Mouse (Mus musculus) hindbrain, embryonic 12.5 days (tissue): ENCODE results near the gene Ankrd33b. TPM values are rescaled to one million over a fixed set of nuclear protein-coding genes. Genes with fewer than 3 reads are reported as not detected.

Source experiments
- ATAC-seq: fragments of 200-750 bp; cut with Nextera tagmentation; 2 replicates; pipeline ENCODE4 v1.8.0; 2017; ENCODE audit warnings: moderate TSS enrichment; ENCODE audit not compliant: low FRiP score
- H3K27ac ChIP-seq: fragments of 300-500 bp; sonication (generic); 2 replicates; pipeline ENCODE4 v1.5.1; 2016; ENCODE audit warnings: mild to moderate bottlenecking
- H3K27me3 ChIP-seq: fragments of 300-500 bp; sonication (generic); 2 replicates; pipeline ENCODE4 v1.6.1; 2016; ENCODE audit warnings: mild to moderate bottlenecking
- H3K36me3 ChIP-seq: fragments of 300-500 bp; sonication (generic); 2 replicates; pipeline ENCODE4 v1.6.1; 2016; ENCODE audit warnings: mild to moderate bottlenecking
- H3K4me1 ChIP-seq: fragments of 300-500 bp; sonication (generic); 2 replicates; pipeline ENCODE4 v1.6.1; 2016
- H3K4me2 ChIP-seq: fragments of 300-500 bp; sonication (generic); replicated peaks from 2 replicates; pipeline ENCODE4 v1.6.1; 2016; ENCODE audit warnings: mild to moderate bottlenecking
- H3K4me3 ChIP-seq: fragments of 300-500 bp; sonication (generic); 2 replicates; pipeline ENCODE4 v1.5.1; 2016; ENCODE audit warnings: mild to moderate bottlenecking
- H3K9ac ChIP-seq: fragments of 300-500 bp; sonication (generic); 2 replicates; pipeline ENCODE4 v1.6.1; 2016; ENCODE audit warnings: mild to moderate bottlenecking, moderate library complexity
- H3K9me3 ChIP-seq: fragments of 300-500 bp; sonication (generic); replicated peaks from 2 replicates; pipeline ENCODE4 v1.6.1; 2016; ENCODE audit warnings: mild to moderate bottlenecking
- WGBS: fragments of 180-500 bp; shearing (Covaris S2); methylation state at CpG from one replicate; pipeline ENCODE4 v1.1.7; 2016; 5-methylcytosine and 5-hydroxymethylcytosine counted together
- polyA plus RNA-seq: library from polyadenylated mRNA; unstranded; fragments of >200 nt; fragmentation: Nextera tagmentation; extraction: Ambion mirVana; gene quantifications from 2 replicates; pipeline ENCODE4 v1.2.1, GENCODE M21; 2016

The Ankrd33b gene
- polyA plus RNA-seq, 1 experiment from 2014 or later, result 0.85 TPM

- H3K27ac ChIP-seq, result no peak overlapping the region
- H3K27me3 ChIP-seq, result no peaks in the 10 kb centered on the region
- no peak overlapping the region for H3K9ac ChIP-seq
- ATAC-seq, result no peak
- H3K4me1 ChIP-seq, result no peaks in the 10 kb centered on the region; the same call in 1 of the 2 replicates
- no peak overlapping the region for H3K4me3 ChIP-seq
- H3K9me3 ChIP-seq, result no peaks in the 10 kb centered on the region
- H3K36me3 ChIP-seq, result no peaks in the 10 kb centered on the region
- H3K4me2 ChIP-seq, result no peak overlapping the region
- 79% methylated on average over 3 of the region's 3 CpGs for WGBS
Observed at GRCm38 (mm10) chr15:31397379-31397778, 29.9 kb upstream of the Ankrd33b start.

GRCm38 (mm10) chr15:31396755-31397154 is 29.2 kb upstream of the Ankrd33b start:
- Histone ChIP-seq H3K4me3 (no peak overlapping the region), H3K4me2 (no peak overlapping the region), H3K4me1 (no peaks in the 10 kb centered on the region; the same call in 1 of the 2 replicates), H3K9me3 (no peaks in the 10 kb centered on the region), H3K27me3 (no peaks in the 10 kb centered on the region), H3K9ac (no peak overlapping the region), H3K36me3 (no peaks in the 10 kb centered on the region), H3K27ac (no peak overlapping the region)
- no peak for ATAC-seq
- whole genome bisulfite sequencing, result 77% methylated on average over 5 of the region's 5 CpGs

- ATAC-seq, result no peak
- no peaks in the 10 kb centered on the region for H3K9me3 ChIP-seq
- no peaks in the 10 kb centered on the region for H3K4me1 ChIP-seq
- WGBS, result 95% methylated on average over 4 of the region's 4 CpGs
- H3K9ac ChIP-seq, result no peak overlapping the region
- no peaks in the 10 kb centered on the region for H3K36me3 ChIP-seq
- no peak overlapping the region for H3K4me2 ChIP-seq
- no peak overlapping the region for H3K27ac ChIP-seq
- no peak overlapping the region for H3K4me3 ChIP-seq
- no peaks in the 10 kb centered on the region for H3K27me3 ChIP-seq
Observed at GRCm38 (mm10) chr15:31395986-31396385, 28.5 kb upstream of the Ankrd33b start.

GRCm38 (mm10) chr15:31393402-31393801 is 25.9 kb upstream of the Ankrd33b start:
- Histone ChIP-seq H3K27ac (no peak overlapping the region), H3K9ac (no peak overlapping the region), H3K4me1 (no peaks in the 10 kb centered on the region), H3K4me3 (no peak overlapping the region), H3K27me3 (no peaks in the 10 kb centered on the region), H3K36me3 (no peaks in the 10 kb centered on the region), H3K9me3 (no peaks in the 10 kb centered on the region), H3K4me2 (no peak overlapping the region)
- 87% methylated on average over 6 of the region's 6 CpGs for WGBS
- no peak for ATAC-seq

GRCm38 (mm10) chr15:31392705-31393104 is 25.2 kb upstream of the Ankrd33b start:
- Histone ChIP-seq H3K27ac (no peak overlapping the region), H3K9me3 (no peaks in the 10 kb centered on the region), H3K36me3 (no peaks in the 10 kb centered on the region), H3K9ac (no peak overlapping the region), H3K27me3 (no peaks in the 10 kb centered on the region), H3K4me1 (no peaks in the 10 kb centered on the region), H3K4me3 (no peak overlapping the region), H3K4me2 (no peak overlapping the region)
- WGBS, result 81% methylated on average over 7 of the region's 7 CpGs
- no peak for ATAC-seq

- Histone ChIP-seq H3K36me3 (no peaks in the 10 kb centered on the region), H3K9ac (no peak overlapping the region), H3K9me3 (peaks cover 4% of the 10 kb centered on the region; the same call in 1 of the 2 replicates), H3K27me3 (no peaks in the 10 kb centered on the region), H3K4me2 (no peak overlapping the region), H3K4me1 (no peaks in the 10 kb centered on the region), H3K27ac (no peak overlapping the region), H3K4me3 (no peak overlapping the region)
- no peak for ATAC-seq
- 85% methylated on average over 4 of the region's 4 CpGs for WGBS
Observed at GRCm38 (mm10) chr15:31392135-31392534, 24.6 kb upstream of the Ankrd33b start.

- Histone ChIP-seq H3K4me3 (no peak overlapping the region), H3K4me1 (no peaks in the 10 kb centered on the region), H3K27me3 (no peaks in the 10 kb centered on the region), H3K9me3 (0 out of 2 replicates have a peak, but pooled peaks cover 1% of the 10 kb centered on the region), H3K9ac (no peak overlapping the region), H3K27ac (no peak overlapping the region), H3K36me3 (no peaks in the 10 kb centered on the region), H3K4me2 (no peak overlapping the region)
- no peak for ATAC-seq
- 56% methylated on average over 11 of the region's 11 CpGs for WGBS
Observed at GRCm38 (mm10) chr15:31381936-31382468, 14.5 kb upstream of the Ankrd33b start.

GRCm38 (mm10) chr15:31379471-31379870 is 11.9 kb upstream of the Ankrd33b start:
- Histone ChIP-seq H3K4me2 (no peak overlapping the region), H3K27me3 (no peaks in the 10 kb centered on the region), H3K9ac (no peak overlapping the region), H3K27ac (no peak overlapping the region), H3K4me3 (no peak overlapping the region), H3K36me3 (no peaks in the 10 kb centered on the region), H3K4me1 (no peaks in the 10 kb centered on the region), H3K9me3 (no peaks in the 10 kb centered on the region)
- no peak for ATAC-seq
- 86% methylated on average over 3 of the region's 3 CpGs for WGBS

- WGBS, result 60% methylated on average over 4 of the region's 4 CpGs
- no peaks in the 10 kb centered on the region for H3K4me1 ChIP-seq
- no peak overlapping the region for H3K4me3 ChIP-seq
- no peaks in the 10 kb centered on the region for H3K36me3 ChIP-seq
- H3K9ac ChIP-seq, result no peak overlapping the region
- no peak overlapping the region for H3K4me2 ChIP-seq
- peaks cover 3% of the 10 kb centered on the region for H3K27me3 ChIP-seq
- no peak for ATAC-seq
- H3K27ac ChIP-seq, result no peak overlapping the region
- H3K9me3 ChIP-seq, result no peaks in the 10 kb centered on the region
Observed at GRCm38 (mm10) chr15:31375212-31375611, 7.7 kb upstream of the Ankrd33b start.

GRCm38 (mm10) chr15:31369125-31369612 is 1.6 kb upstream of the Ankrd33b start:
- WGBS, result 10% methylated on average over 12 of the region's 12 CpGs
- Histone ChIP-seq H3K27me3 (peaks cover 60% of the 10 kb centered on the region), H3K9ac (no peak overlapping the region), H3K4me3 (no peak overlapping the region), H3K4me1 (peaks cover 34% of the 10 kb centered on the region), H3K36me3 (no peaks in the 10 kb centered on the region), H3K27ac (no peak overlapping the region), H3K9me3 (no peaks in the 10 kb centered on the region), H3K4me2 (no peak overlapping the region)
- no peak for ATAC-seq

- no peak overlapping the region for H3K9ac ChIP-seq
- no peak overlapping the region for H3K4me3 ChIP-seq
- H3K36me3 ChIP-seq, result no peaks in the 10 kb centered on the region
- H3K4me2 ChIP-seq, result no peak overlapping the region; the same call in 1 of the 2 replicates
- peaks cover 34% of the 10 kb centered on the region for H3K4me1 ChIP-seq
- 20% methylated on average over 8 of the region's 8 CpGs for WGBS
- ATAC-seq, result no peak
- no peaks in the 10 kb centered on the region for H3K9me3 ChIP-seq
- H3K27ac ChIP-seq, result no peak overlapping the region
- H3K27me3 ChIP-seq, result peaks cover 66% of the 10 kb centered on the region
Observed at GRCm38 (mm10) chr15:31368556-31368955, 1.0 kb upstream of the Ankrd33b start.

- H3K9me3 ChIP-seq, result no peaks in the 10 kb centered on the region
- H3K36me3 ChIP-seq, result no peaks in the 10 kb centered on the region
- peak overlapping the region; percentile 99 for H3K4me2 ChIP-seq
- no peak overlapping the region for H3K27ac ChIP-seq
- peaks cover 73% of the 10 kb centered on the region for H3K27me3 ChIP-seq
- 0 out of 2 replicates have a peak, but pooled peaks have one; percentile 20 for ATAC-seq
- H3K9ac ChIP-seq, result peak overlapping the region; percentile 63
- H3K4me1 ChIP-seq, result peaks cover 34% of the 10 kb centered on the region
- H3K4me3 ChIP-seq, result peak overlapping the region; percentile 52
- WGBS, result 1% methylated on average over 66 of the region's 72 CpGs
Observed at GRCm38 (mm10) chr15:31366596-31367480, 688 bp downstream of the Ankrd33b start.
